Mouse (Mus musculus): ENCODE data around the gene Rpl23.

GRCm38 (mm10) chr11:97808621-97809234, 26.5 kb upstream of the Rpl23 start:
- no peak for TF ChIP-seq CTCF (IDR thresholded peaks at IDR 0.05; ENCODE audit: control insufficient read depth, insufficient read depth, insufficient read length)
- TF ChIP-seq MAX (IDR thresholded peaks at IDR 0.05) = no peak
- no peak for TF ChIP-seq FOSL1 (IDR thresholded peaks at IDR 0.05; ENCODE audit: insufficient read depth, low read length, poor library complexity, severe bottlenecking)
- no peak for TF ChIP-seq USF1 (IDR thresholded peaks at IDR 0.05; ENCODE audit: low read depth)
- no peak for TF ChIP-seq MYOD1 (IDR thresholded peaks at IDR 0.05; ENCODE audit: control insufficient read depth, insufficient read length, low read depth)
- TF ChIP-seq MYOG (IDR thresholded peaks at IDR 0.05; ENCODE audit: control insufficient read depth, extremely low read depth, insufficient read length) = no peak
- TF ChIP-seq CEBPB (IDR thresholded peaks at IDR 0.05; ENCODE audit: low read depth) = no peak

Data from C2C12 (cell line).